Mouse (Mus musculus) ovary, postnatal 10 days (tissue): Measurements from ENCODE around the gene Col4a2.

ENCODE experiments used
- DNase-seq: peaks from one replicate; pipeline ENCODE4 v3.0.0; 2022; ENCODE audit warnings: low spot score

The Col4a2 gene

DNA sequence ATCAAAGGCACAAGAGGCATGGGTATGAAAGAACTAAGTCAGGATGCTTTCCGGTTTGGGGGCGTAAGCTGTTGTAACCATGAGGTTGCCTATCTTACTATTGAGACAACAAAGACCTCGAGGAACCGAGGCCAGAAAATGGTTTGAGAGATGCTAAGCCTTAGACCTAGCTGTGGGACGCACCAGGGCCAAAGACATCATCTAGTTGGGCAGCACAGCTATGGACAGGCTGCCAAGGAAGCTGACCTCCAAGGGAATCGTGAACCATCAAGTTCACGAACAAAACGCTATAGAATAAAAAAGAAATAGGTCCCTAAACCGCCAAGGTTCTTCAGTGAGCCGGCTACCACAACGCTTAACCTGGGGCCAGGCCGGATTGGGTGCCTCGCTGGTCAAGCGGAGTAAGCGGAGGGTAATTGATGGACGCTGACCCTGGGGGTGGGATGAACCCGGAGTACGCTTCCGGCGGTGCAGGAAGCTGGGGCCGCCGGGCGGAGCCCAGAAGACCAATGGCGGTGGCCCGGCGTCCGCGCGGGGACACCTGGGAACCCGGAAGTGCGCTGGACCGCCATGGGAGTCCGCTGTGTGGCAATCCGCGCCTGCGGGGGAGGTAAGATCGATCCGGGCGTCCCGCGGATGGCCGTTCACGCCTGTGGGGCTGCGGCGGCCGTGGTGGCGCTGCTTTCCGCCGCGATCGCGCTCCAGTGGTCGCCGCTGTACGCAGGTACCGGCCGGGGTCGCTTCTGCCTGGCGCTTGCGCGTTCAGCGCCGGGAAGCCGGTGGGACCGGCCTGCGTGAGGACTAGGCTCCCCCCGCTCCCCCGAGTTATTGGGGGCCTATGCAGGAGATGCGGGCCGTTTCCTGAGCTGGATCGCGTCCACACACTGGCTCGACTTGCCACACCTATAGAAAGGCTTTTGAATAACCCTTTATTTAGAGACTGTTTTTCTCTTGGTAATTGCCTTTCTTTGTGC lies 184.7 kb downstream of the Col4a2 start, which contains the start of gene Naxd:
Gene Naxd, plus strand, starts transcription at position 490 of the 974 bp plus-strand sequence.
- peak; percentile 65 for DNase-seq

- DNase-seq, result no peak
These were observed 185.7 kb downstream of the Col4a2 start for GRCm38 (mm10) chr8:11498281-11498680.
